Mouse (Mus musculus): Measurements from ENCODE around the gene Htr1f. TPM values are rescaled to one million over a fixed set of nuclear protein-coding genes. Genes with fewer than 3 reads are reported as not detected.

Gene Htr1f
- polyA plus RNA-seq, 1 experiment from 2014 or later, result 0.67 TPM

GRCm38 (mm10) chr16:64908747-64909146 is 196.9 kb downstream of the Htr1f start:
- no peaks in the 10 kb centered on the region for H3K36me3 ChIP-seq (ENCODE audit: control insufficient read depth, insufficient read depth)
- H3K9me3 ChIP-seq (ENCODE audit: control insufficient read depth, low read length), result no peaks in the 10 kb centered on the region
- no peak overlapping the region for H3K27ac ChIP-seq (ENCODE audit: low read length)
- H3K9ac ChIP-seq (replicated peaks; ENCODE audit: low read depth, low read length), result no peak overlapping the region
- no peak overlapping the region for H3K4me3 ChIP-seq (replicated peaks; ENCODE audit: low read length)
- no peak for ATAC-seq
- H3K27me3 ChIP-seq (replicated peaks; ENCODE audit: control insufficient read depth, insufficient read depth, low read length), result no peaks in the 10 kb centered on the region
- no peak overlapping the region for H3K4me2 ChIP-seq (ENCODE audit: low read length)
- 85% methylated on average over 10 of the region's 10 CpGs for WGBS
- no peaks in the 10 kb centered on the region for H3K4me1 ChIP-seq (replicated peaks; ENCODE audit: control insufficient read depth, insufficient read depth, low read length)

- H3K27me3 ChIP-seq (replicated peaks; ENCODE audit: control insufficient read depth, insufficient read depth, low read length), result no peaks in the 10 kb centered on the region
- WGBS, result 36% methylated on average over 3 of the region's 3 CpGs
- no peak overlapping the region for H3K27ac ChIP-seq (ENCODE audit: low read length)
- no peaks in the 10 kb centered on the region for H3K36me3 ChIP-seq (ENCODE audit: control insufficient read depth, insufficient read depth)
- peak; percentile 36; the same call in 1 of the 2 replicates for ATAC-seq
- no peak overlapping the region for H3K4me3 ChIP-seq (replicated peaks; ENCODE audit: low read length)
- no peak overlapping the region for H3K9ac ChIP-seq (replicated peaks; ENCODE audit: low read depth, low read length)
- no peaks in the 10 kb centered on the region for H3K9me3 ChIP-seq (ENCODE audit: control insufficient read depth, low read length)
- H3K4me1 ChIP-seq (replicated peaks; ENCODE audit: control insufficient read depth, insufficient read depth, low read length), result no peaks in the 10 kb centered on the region
- H3K4me2 ChIP-seq (ENCODE audit: low read length), result no peak overlapping the region
Measured at GRCm38 (mm10) chr16:64907112-64907511, 198.5 kb downstream of the Htr1f start.

- H3K9me3 ChIP-seq (ENCODE audit: control insufficient read depth, low read length), result no peaks in the 10 kb centered on the region
- no peak overlapping the region for H3K27ac ChIP-seq (ENCODE audit: low read length)
- WGBS, result 41% methylated on average over 2 of the region's 2 CpGs
- no peaks in the 10 kb centered on the region for H3K27me3 ChIP-seq (replicated peaks; ENCODE audit: control insufficient read depth, insufficient read depth, low read length)
- H3K9ac ChIP-seq (replicated peaks; ENCODE audit: low read depth, low read length), result no peak overlapping the region
- no peaks in the 10 kb centered on the region for H3K4me1 ChIP-seq (replicated peaks; ENCODE audit: control insufficient read depth, insufficient read depth, low read length)
- no peak for ATAC-seq
- no peak overlapping the region for H3K4me2 ChIP-seq (ENCODE audit: low read length)
- H3K4me3 ChIP-seq (replicated peaks; ENCODE audit: low read length), result no peak overlapping the region
- H3K36me3 ChIP-seq (ENCODE audit: control insufficient read depth, insufficient read depth), result no peaks in the 10 kb centered on the region
Measured at GRCm38 (mm10) chr16:64903328-64903727, 202.3 kb downstream of the Htr1f start.

- WGBS, result 78% methylated on average over 2 of the region's 2 CpGs
- Histone ChIP-seq H3K27ac (ENCODE audit: low read length) (no peak overlapping the region), H3K4me3 (replicated peaks; ENCODE audit: low read length) (no peak overlapping the region), H3K36me3 (ENCODE audit: control insufficient read depth, insufficient read depth) (no peaks in the 10 kb centered on the region), H3K9me3 (ENCODE audit: control insufficient read depth, low read length) (no peaks in the 10 kb centered on the region), H3K4me2 (ENCODE audit: low read length) (no peak overlapping the region), H3K4me1 (replicated peaks; ENCODE audit: control insufficient read depth, insufficient read depth, low read length) (no peaks in the 10 kb centered on the region), H3K27me3 (replicated peaks; ENCODE audit: control insufficient read depth, insufficient read depth, low read length) (no peaks in the 10 kb centered on the region), H3K9ac (replicated peaks; ENCODE audit: low read depth, low read length) (no peak overlapping the region)
- no peak for ATAC-seq
Measured at GRCm38 (mm10) chr16:64899084-64899483, 206.6 kb downstream of the Htr1f start.

GRCm38 (mm10) chr16:64889496-64889895 is 216.2 kb downstream of the Htr1f start:
- no peak overlapping the region for H3K4me3 ChIP-seq (replicated peaks; ENCODE audit: low read length)
- peaks cover 4% of the 10 kb centered on the region; the same call in 1 of the 2 replicates for H3K9me3 ChIP-seq (ENCODE audit: control insufficient read depth, low read length)
- no peak overlapping the region for H3K4me2 ChIP-seq (ENCODE audit: low read length)
- ATAC-seq, result no peak
- 97% methylated on average over 3 of the region's 3 CpGs for WGBS
- no peaks in the 10 kb centered on the region for H3K36me3 ChIP-seq (ENCODE audit: control insufficient read depth, insufficient read depth)
- H3K9ac ChIP-seq (replicated peaks; ENCODE audit: low read depth, low read length), result no peak overlapping the region
- no peak overlapping the region for H3K27ac ChIP-seq (ENCODE audit: low read length)
- no peaks in the 10 kb centered on the region for H3K27me3 ChIP-seq (replicated peaks; ENCODE audit: control insufficient read depth, insufficient read depth, low read length)
- no peaks in the 10 kb centered on the region for H3K4me1 ChIP-seq (replicated peaks; ENCODE audit: control insufficient read depth, insufficient read depth, low read length)

- ATAC-seq, result no peak
- H3K9me3 ChIP-seq (ENCODE audit: control insufficient read depth, low read length), result peaks cover 4% of the 10 kb centered on the region; the same call in 1 of the 2 replicates
- no peaks in the 10 kb centered on the region for H3K27me3 ChIP-seq (replicated peaks; ENCODE audit: control insufficient read depth, insufficient read depth, low read length)
Measured at GRCm38 (mm10) chr16:64885547-64885946, 220.1 kb downstream of the Htr1f start.

GRCm38 (mm10) chr16:64885142-64885541 is 220.5 kb downstream of the Htr1f start:
- 35% methylated on average over 3 of the region's 3 CpGs for WGBS

More at GRCm38 (mm10) chr16:64885547-64885946, 220.1 kb downstream of the Htr1f start:
- Histone ChIP-seq H3K4me3 (replicated peaks; ENCODE audit: low read length) (no peak overlapping the region), H3K4me2 (ENCODE audit: low read length) (no peak overlapping the region), H3K4me1 (replicated peaks; ENCODE audit: control insufficient read depth, insufficient read depth, low read length) (no peaks in the 10 kb centered on the region), H3K36me3 (ENCODE audit: control insufficient read depth, insufficient read depth) (no peaks in the 10 kb centered on the region), H3K27ac (ENCODE audit: low read length) (no peak overlapping the region), H3K9ac (replicated peaks; ENCODE audit: low read depth, low read length) (no peak overlapping the region)
- WGBS, result 52% methylated on average over 4 of the region's 4 CpGs

GRCm38 (mm10) chr16:64884420-64884838 is 221.2 kb downstream of the Htr1f start:
- H3K9ac ChIP-seq (replicated peaks; ENCODE audit: low read depth, low read length), result no peak overlapping the region
- H3K36me3 ChIP-seq (ENCODE audit: control insufficient read depth, insufficient read depth), result no peaks in the 10 kb centered on the region
- H3K4me1 ChIP-seq (replicated peaks; ENCODE audit: control insufficient read depth, insufficient read depth, low read length), result no peaks in the 10 kb centered on the region
- no peak for ATAC-seq
- no peak overlapping the region for H3K4me3 ChIP-seq (replicated peaks; ENCODE audit: low read length)
- no peak overlapping the region for H3K27ac ChIP-seq (ENCODE audit: low read length)
- H3K27me3 ChIP-seq (replicated peaks; ENCODE audit: control insufficient read depth, insufficient read depth, low read length), result no peaks in the 10 kb centered on the region
- H3K9me3 ChIP-seq (ENCODE audit: control insufficient read depth, low read length), result peaks cover 4% of the 10 kb centered on the region; the same call in 1 of the 2 replicates
- 18% methylated on average over 3 of the region's 3 CpGs for WGBS
- H3K4me2 ChIP-seq (ENCODE audit: low read length), result no peak overlapping the region

More at GRCm38 (mm10) chr16:64885142-64885541, 220.5 kb downstream of the Htr1f start:
- Histone ChIP-seq H3K4me1 (replicated peaks; ENCODE audit: control insufficient read depth, insufficient read depth, low read length) (no peaks in the 10 kb centered on the region), H3K4me2 (ENCODE audit: low read length) (no peak overlapping the region), H3K9ac (replicated peaks; ENCODE audit: low read depth, low read length) (no peak overlapping the region), H3K36me3 (ENCODE audit: control insufficient read depth, insufficient read depth) (no peaks in the 10 kb centered on the region), H3K27me3 (replicated peaks; ENCODE audit: control insufficient read depth, insufficient read depth, low read length) (no peaks in the 10 kb centered on the region), H3K27ac (ENCODE audit: low read length) (no peak overlapping the region), H3K9me3 (ENCODE audit: control insufficient read depth, low read length) (peaks cover 4% of the 10 kb centered on the region; the same call in 1 of the 2 replicates), H3K4me3 (replicated peaks; ENCODE audit: low read length) (no peak overlapping the region)
- no peak for ATAC-seq

- H3K4me1 ChIP-seq (replicated peaks; ENCODE audit: control insufficient read depth, insufficient read depth, low read length), result no peaks in the 10 kb centered on the region
- H3K27ac ChIP-seq (ENCODE audit: low read length), result no peak overlapping the region
- no peak overlapping the region for H3K4me2 ChIP-seq (ENCODE audit: low read length)
- H3K27me3 ChIP-seq (replicated peaks; ENCODE audit: control insufficient read depth, insufficient read depth, low read length), result no peaks in the 10 kb centered on the region
- no peak overlapping the region for H3K4me3 ChIP-seq (replicated peaks; ENCODE audit: low read length)
- no peaks in the 10 kb centered on the region for H3K36me3 ChIP-seq (ENCODE audit: control insufficient read depth, insufficient read depth)
- H3K9me3 ChIP-seq (ENCODE audit: control insufficient read depth, low read length), result peaks cover under 1% of the 10 kb centered on the region; the same call in 1 of the 2 replicates
- no peak overlapping the region for H3K9ac ChIP-seq (replicated peaks; ENCODE audit: low read depth, low read length)
- ATAC-seq, result no peak
- 71% methylated on average over 5 of the region's 5 CpGs for WGBS
Measured at GRCm38 (mm10) chr16:64883896-64884295, 221.8 kb downstream of the Htr1f start.

- WGBS, result 84% methylated on average over 2 of the region's 2 CpGs
- Histone ChIP-seq H3K27ac (ENCODE audit: low read length) (no peak overlapping the region), H3K27me3 (replicated peaks; ENCODE audit: control insufficient read depth, insufficient read depth, low read length) (no peaks in the 10 kb centered on the region), H3K9ac (replicated peaks; ENCODE audit: low read depth, low read length) (no peak overlapping the region), H3K4me2 (ENCODE audit: low read length) (no peak overlapping the region), H3K9me3 (ENCODE audit: control insufficient read depth, low read length) (no peaks in the 10 kb centered on the region), H3K4me3 (replicated peaks; ENCODE audit: low read length) (no peak overlapping the region), H3K4me1 (replicated peaks; ENCODE audit: control insufficient read depth, insufficient read depth, low read length) (no peaks in the 10 kb centered on the region), H3K36me3 (ENCODE audit: control insufficient read depth, insufficient read depth) (no peaks in the 10 kb centered on the region)
- ATAC-seq, result no peak
Measured at GRCm38 (mm10) chr16:64881442-64881841, 224.2 kb downstream of the Htr1f start.

All from forebrain, embryonic 16.5 days (tissue).